Mouse (Mus musculus): ENCODE measurements around the gene Sos1.

- TF ChIP-seq CTCF (IDR thresholded peaks at IDR 0.05; ENCODE audit: insufficient read depth, low read length) (no peak), POLR2A (IDR thresholded peaks at IDR 0.05; ENCODE audit: borderline replicate concordance, extremely low read depth, low read depth, low read length) (no peak)
Observed at GRCm38 (mm10) chr17:80520537-80520936, 40.3 kb upstream of the Sos1 start.
